Mouse (Mus musculus) kidney, postnatal 0 days (tissue): Measurements from ENCODE around the gene Gm5800. TPM values are rescaled to one million over a fixed set of nuclear protein-coding genes. Genes with fewer than 3 reads are reported as not detected.
A peak's percentile ranks its signal among the peaks of the same experiment; 100 is the strongest.
"Not testable (repeated sequence)": the region's sequence is repeated elsewhere in the genome, so short reads cannot be mapped to it uniquely, and the experiment has no call there.

Source experiments
- ATAC-seq: fragments of 200-750 bp; cut with Nextera tagmentation; replicated peaks from 2 replicates; pipeline ENCODE4 v1.8.0; 2017; ENCODE audit warnings: low read depth, moderate number of reproducible peaks, moderate TSS enrichment, moderate library complexity; ENCODE audit not compliant: low FRiP score
- DNase-seq: peaks from one replicate; pipeline ENCODE4 v3.0.0-alpha.2; 2016; ENCODE audit warnings: low spot score
- H3K27ac ChIP-seq: fragments of 300-500 bp; sonication (generic); 2 replicates; pipeline ENCODE4 v1.5.1; 2014; ENCODE audit warnings: mild to moderate bottlenecking
- H3K27me3 ChIP-seq: fragments of 300-500 bp; sonication (generic); 2 replicates; pipeline ENCODE4 v1.6.1; 2014; ENCODE audit warnings: low read length, mixed read lengths; ENCODE audit not compliant: insufficient read depth
- H3K36me3 ChIP-seq: fragments of 300-500 bp; sonication (generic); 2 replicates; pipeline ENCODE4 v1.6.1; 2014; ENCODE audit warnings: low read length, mixed read lengths; ENCODE audit not compliant: insufficient read depth
- H3K4me1 ChIP-seq: fragments of 300-500 bp; sonication (generic); replicated peaks from 2 replicates; pipeline ENCODE4 v1.6.1; 2014; ENCODE audit warnings: antibody characterized with exemption, low read length, mixed read lengths; ENCODE audit not compliant: insufficient read depth
- H3K4me2 ChIP-seq: fragments of 300-500 bp; sonication (generic); 2 replicates; pipeline ENCODE4 v1.6.1; 2014; ENCODE audit warnings: mild to moderate bottlenecking, low read length, moderate library complexity, mixed read lengths
- H3K4me3 ChIP-seq: fragments of 300-500 bp; sonication (generic); replicated peaks from 2 replicates; pipeline ENCODE4 v1.5.1; 2014; ENCODE audit warnings: low read depth, low read length
- H3K9ac ChIP-seq: fragments of 300-500 bp; sonication (generic); 2 replicates; pipeline ENCODE4 v1.6.1; 2014; ENCODE audit warnings: low read depth, low read length
- H3K9me3 ChIP-seq: fragments of 300-500 bp; sonication (generic); replicated peaks from 2 replicates; pipeline ENCODE4 v1.6.1; 2016; ENCODE audit warnings: low read length, inconsistent platforms, mixed read lengths
- CTCF ChIP-seq: IDR thresholded peaks from 2 replicates; pipeline ENCODE4 v1.5.1; 2016; ENCODE audit warnings: antibody characterized with exemption, low read depth, mild to moderate bottlenecking, moderate library complexity
- WGBS: fragments of 180-500 bp; shearing (Covaris S2); extraction: QIAGEN DNeasy Blood & Tissue Kit; methylation state at CpG from one replicate; pipeline ENCODE4 v1.1.7; 2014; 5-methylcytosine and 5-hydroxymethylcytosine counted together
- polyA plus RNA-seq: library from polyadenylated mRNA; unstranded; fragments of >200 nt; fragmentation: Nextera tagmentation; extraction: Ambion mirVana; gene quantifications from 2 replicates; pipeline ENCODE4 v1.2.1, GENCODE M21; 2015

The Gm5800 gene
- not detected in 2 replicates for polyA plus RNA-seq

GRCm38 (mm10) chr14:51717083-51717482, at the start of gene Gm5800:
Gene Gm5800, minus strand, starts transcription at chr14:51717183.
- H3K4me2 ChIP-seq = no peak within 1 kb of the TSS
- H3K27me3 ChIP-seq = no peaks in the 10 kb centered on the region
- no peaks in the 10 kb centered on the region for H3K4me1 ChIP-seq
- TF ChIP-seq CTCF = no peak
- H3K36me3 ChIP-seq = no peaks in the 10 kb centered on the region
- no peaks in the 10 kb centered on the region for H3K9me3 ChIP-seq
- DNase-seq = no peak
- no peak within 1 kb of the TSS for H3K9ac ChIP-seq
- no peak for ATAC-seq
- WGBS = 50% methylated on average over 1 of the region's 1 CpGs
- no peak within 1 kb of the TSS for H3K4me3 ChIP-seq
- H3K27ac ChIP-seq = no peak within 1 kb of the TSS

DNA sequence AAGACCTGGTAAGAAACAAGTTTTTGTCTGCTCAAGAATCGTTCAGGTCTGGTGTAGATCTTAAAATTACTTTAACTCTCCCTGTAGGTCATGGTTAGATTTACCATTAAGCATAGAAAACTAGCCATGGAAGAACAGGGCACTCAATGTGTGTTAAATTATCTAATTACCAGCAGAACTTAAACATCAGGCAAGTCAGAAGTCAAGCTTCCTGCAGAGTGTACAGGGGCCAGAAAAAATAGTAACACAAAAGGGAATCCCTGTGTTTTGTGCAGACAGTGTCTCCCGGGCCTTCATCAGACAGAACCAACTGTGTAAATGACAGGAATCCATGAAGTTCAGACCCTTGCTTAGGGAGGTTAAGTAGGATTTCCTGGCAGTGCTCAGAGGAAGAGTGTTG, 39.0 kb upstream of the Gm5800 start:
- WGBS = 63% methylated on average over 2 of the region's 2 CpGs
- Histone ChIP-seq H3K4me3 (no peak overlapping the region), H3K4me1 (no peaks in the 10 kb centered on the region), H3K4me2 (no peak overlapping the region), H3K36me3 (no peaks in the 10 kb centered on the region), H3K27ac (no peak overlapping the region), H3K27me3 (no peaks in the 10 kb centered on the region), H3K9me3 (no peaks in the 10 kb centered on the region), H3K9ac (no peak overlapping the region)
- ATAC-seq (no peak), DNase-seq (no peak)
- no peak for TF ChIP-seq CTCF

DNA sequence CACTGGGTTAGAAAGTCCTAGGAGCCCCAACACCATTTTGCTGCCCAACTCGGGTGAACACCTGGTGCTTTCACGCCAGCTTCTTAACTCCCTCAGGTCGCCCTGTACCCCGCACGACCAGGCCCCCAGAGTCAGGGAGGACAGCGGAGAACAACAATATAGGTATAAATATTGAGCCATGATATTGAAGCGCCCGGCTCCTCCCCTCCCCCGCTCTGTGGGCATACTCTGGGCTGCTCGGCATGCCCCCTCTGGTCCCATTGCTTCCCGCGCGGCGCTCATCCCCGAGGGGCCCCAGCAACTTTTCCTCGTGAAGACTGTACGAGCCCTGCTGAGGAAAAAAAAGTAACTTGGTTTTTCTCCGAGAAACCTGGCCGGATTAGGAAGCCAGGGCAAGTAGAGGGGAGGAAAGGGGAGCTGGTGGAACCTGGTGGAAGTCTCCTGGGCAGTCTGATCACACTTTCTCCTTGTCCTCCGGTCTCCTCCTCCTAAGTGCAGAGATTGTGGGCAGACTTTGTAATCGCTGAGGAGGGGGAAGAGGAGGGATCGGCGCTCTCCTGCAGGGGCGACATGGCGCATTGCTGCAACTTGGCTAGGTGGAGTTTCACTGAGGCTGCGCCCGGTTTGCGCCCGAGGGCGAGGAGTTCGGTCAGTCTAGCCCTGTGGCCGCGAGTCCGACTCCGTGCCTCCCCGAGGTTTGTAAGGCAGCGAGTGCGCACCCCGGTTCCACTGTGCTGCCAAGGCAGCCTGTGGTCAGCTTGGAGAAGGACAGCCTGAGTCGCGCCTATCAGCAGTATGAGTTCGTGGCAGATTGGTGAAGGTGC, 23.6 kb upstream of the Gm5800 start:
- no peak for TF ChIP-seq CTCF
- no peaks in the 10 kb centered on the region for H3K9me3 ChIP-seq
- peak overlapping the region; percentile 78 for H3K4me2 ChIP-seq
- H3K4me3 ChIP-seq = peak overlapping the region; percentile 46
- ATAC-seq (peak; percentile 46; the same call in 1 of the 2 replicates), DNase-seq (no peak)
- no peaks in the 10 kb centered on the region for H3K4me1 ChIP-seq
- H3K9ac ChIP-seq = no peak overlapping the region
- peaks cover 33% of the 10 kb centered on the region for H3K27me3 ChIP-seq
- no peaks in the 10 kb centered on the region for H3K36me3 ChIP-seq
- under 1% methylated on average over 42 of the region's 42 CpGs for WGBS
- no peak overlapping the region for H3K27ac ChIP-seq

DNA sequence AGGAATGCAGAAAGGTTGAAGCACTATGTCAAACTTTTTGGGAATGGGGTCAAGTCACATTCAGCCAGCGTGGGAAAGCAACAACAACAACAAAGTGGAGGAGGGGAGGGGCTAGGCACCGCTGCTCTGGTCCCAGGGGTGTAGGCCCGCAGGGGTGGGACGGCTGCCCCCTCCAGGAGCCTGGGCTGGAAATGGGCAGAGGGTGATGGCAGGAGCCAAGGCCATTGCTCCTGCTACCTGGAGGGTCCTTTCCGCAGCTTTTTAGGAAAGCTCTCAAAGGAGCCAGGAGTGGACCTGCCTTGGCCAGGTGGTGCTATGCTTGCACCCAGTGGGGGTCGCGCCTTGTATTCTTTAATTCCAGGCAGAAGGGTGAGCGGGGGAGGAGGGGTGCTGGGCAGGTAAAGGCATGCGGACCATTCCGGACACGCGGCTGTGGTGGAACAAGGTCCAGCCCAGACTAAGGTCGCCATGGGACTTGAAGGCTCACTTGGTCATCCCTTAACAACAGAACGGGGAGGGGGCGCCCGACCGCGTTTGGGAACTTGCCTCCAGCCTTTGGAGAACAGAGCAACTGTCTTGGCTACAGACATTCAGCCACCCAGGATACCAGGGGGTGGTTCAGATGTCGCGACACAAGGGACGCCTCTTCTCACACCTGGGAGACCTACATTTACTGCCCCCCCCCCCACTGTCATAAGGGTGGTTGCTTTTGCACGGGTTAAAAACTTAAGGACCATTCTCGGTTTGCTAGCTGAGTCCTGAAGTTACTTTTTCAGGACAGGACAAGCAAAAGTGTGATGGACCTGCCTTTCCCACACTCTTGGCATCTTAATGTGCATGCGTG, 22.4 kb upstream of the Gm5800 start:
- Histone ChIP-seq H3K27ac (no peak overlapping the region), H3K4me1 (no peaks in the 10 kb centered on the region), H3K4me3 (peak overlapping the region; percentile 17; the same call in 1 of the 2 replicates), H3K9me3 (no peaks in the 10 kb centered on the region), H3K36me3 (no peaks in the 10 kb centered on the region), H3K9ac (no peak overlapping the region), H3K4me2 (peak overlapping the region; percentile 78), H3K27me3 (peaks cover 33% of the 10 kb centered on the region)
- no peak for DNase-seq
- TF ChIP-seq CTCF = no peak
- ATAC-seq = peak; percentile 33; the same call in 1 of the 2 replicates
- 2% methylated on average over 24 of the region's 24 CpGs for WGBS

DNA sequence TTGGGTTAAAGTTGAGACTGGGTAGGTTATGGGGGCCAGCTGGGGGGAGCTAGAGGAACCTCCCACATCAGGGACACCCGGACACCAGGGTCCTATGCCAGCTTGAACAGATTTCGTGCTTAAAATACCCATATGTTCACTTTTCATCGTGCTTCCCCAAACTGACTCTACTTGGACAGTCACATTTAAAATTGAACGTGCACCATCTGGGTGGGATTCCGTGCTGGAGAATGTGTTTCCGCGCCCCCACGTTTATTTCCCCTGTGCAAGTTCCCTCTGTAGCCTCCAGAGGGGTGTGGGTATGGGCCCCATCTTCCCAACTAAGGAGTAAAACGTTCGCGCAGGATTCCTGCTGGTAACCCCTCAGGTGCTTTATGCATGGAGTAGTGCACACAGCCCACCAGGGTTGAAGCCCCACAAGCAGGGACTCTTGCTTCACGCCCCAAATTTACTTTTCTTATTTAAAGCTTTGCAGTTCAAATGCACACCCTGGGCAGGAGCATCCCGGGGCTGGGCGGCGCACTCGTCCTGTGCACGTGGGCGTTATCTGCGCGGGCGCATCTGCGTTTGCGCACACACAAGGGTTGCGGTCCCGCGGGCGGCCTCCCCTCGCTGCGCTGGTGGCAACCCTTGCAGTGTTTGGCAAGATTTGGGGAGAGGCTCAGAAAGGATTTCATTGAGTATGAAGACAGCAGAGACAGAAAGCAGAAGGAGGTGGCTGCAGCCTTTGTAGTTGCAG, 21.6 kb upstream of the Gm5800 start:
- WGBS = 3% methylated on average over 29 of the region's 29 CpGs
- no peaks in the 10 kb centered on the region for H3K9me3 ChIP-seq
- no peak for DNase-seq
- peaks cover 33% of the 10 kb centered on the region for H3K27me3 ChIP-seq
- H3K9ac ChIP-seq = no peak overlapping the region
- no peak for TF ChIP-seq CTCF
- no peak overlapping the region for H3K27ac ChIP-seq
- no peaks in the 10 kb centered on the region for H3K36me3 ChIP-seq
- H3K4me1 ChIP-seq = no peaks in the 10 kb centered on the region
- peak overlapping the region; percentile 78 for H3K4me2 ChIP-seq
- ATAC-seq = no peak
- H3K4me3 ChIP-seq = peak overlapping the region; percentile 17; the same call in 1 of the 2 replicates

- Histone ChIP-seq H3K36me3 (no peaks in the 10 kb centered on the region), H3K4me3 (no peak overlapping the region), H3K4me1 (no peaks in the 10 kb centered on the region), H3K4me2 (no peak overlapping the region), H3K9ac (no peak overlapping the region), H3K9me3 (no peaks in the 10 kb centered on the region), H3K27me3 (peaks cover 33% of the 10 kb centered on the region), H3K27ac (no peak overlapping the region)
- ATAC-seq (no peak), DNase-seq (no peak)
- no peak for TF ChIP-seq CTCF
- WGBS = 19% methylated on average over 12 of the region's 12 CpGs
These were observed 21.0 kb upstream of the Gm5800 start for GRCm38 (mm10) chr14:51737967-51738366.

- not testable (repeated sequence) for H3K9me3 ChIP-seq, H3K36me3 ChIP-seq, H3K27ac ChIP-seq, ATAC-seq, H3K9ac ChIP-seq, H3K27me3 ChIP-seq, H3K4me1 ChIP-seq, DNase-seq, H3K4me3 ChIP-seq, H3K4me2 ChIP-seq
- 85% methylated on average over 1 of the region's 2 CpGs for WGBS
These were observed 21.6 kb downstream of the Gm5800 start, which contains the start of gene Gm17079 for GRCm38 (mm10) chr14:51695368-51695767. Gene Gm17079, minus strand, starts transcription at chr14:51695468.
